Mouse (Mus musculus) megakaryocyte, embryonic 14.5 days (primary cell): ENCODE results near the gene Cyth3.

Source experiments
- FLI1 ChIP-seq: IDR thresholded peaks from 2 replicates; pipeline ENCODE4 v1.6.1; 2012; ENCODE audit warnings: low read length, inconsistent platforms, mixed read lengths
- GATA1 ChIP-seq: IDR thresholded peaks from 3 replicates; pipeline ENCODE4 v1.6.1; 2012; ENCODE audit warnings: mixed read lengths, low read length, inconsistent platforms, borderline replicate concordance

GRCm38 (mm10) chr5:143665561-143665960 is 43.3 kb downstream of the Cyth3 start:
- TF ChIP-seq GATA1 (no peak), FLI1 (no peak)
